Mouse (Mus musculus): ENCODE results near the gene Asap2.

Gene Asap2

DNA sequence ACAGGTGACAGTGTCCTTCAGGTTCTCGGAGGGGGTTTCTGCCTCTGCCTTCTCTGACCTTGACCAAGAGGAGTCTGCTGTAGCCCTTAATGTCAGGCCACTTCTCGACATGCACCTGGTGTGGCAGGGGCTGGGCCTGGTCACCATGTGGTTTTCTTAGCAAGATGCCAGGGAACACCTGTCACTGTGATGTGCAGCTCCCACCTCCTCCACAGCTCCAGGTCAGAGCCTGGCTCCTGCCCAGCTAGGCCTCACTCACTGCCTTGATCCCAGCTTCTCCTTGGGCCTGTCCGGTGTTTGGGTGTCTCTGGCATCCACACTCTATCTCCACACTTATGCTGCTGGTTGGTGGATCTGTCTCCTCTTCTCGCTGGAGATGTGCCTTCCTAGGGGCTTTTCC lies 142.8 kb downstream of the Asap2 start:
- no peak for DNase-seq (ENCODE audit: low spot score in 2 of 2)

GRCm38 (mm10) chr12:21133972-21134859 lies 144.0 kb downstream of the Asap2 start:
- no peak for DNase-seq (ENCODE audit: low spot score in 2 of 2)

DNA sequence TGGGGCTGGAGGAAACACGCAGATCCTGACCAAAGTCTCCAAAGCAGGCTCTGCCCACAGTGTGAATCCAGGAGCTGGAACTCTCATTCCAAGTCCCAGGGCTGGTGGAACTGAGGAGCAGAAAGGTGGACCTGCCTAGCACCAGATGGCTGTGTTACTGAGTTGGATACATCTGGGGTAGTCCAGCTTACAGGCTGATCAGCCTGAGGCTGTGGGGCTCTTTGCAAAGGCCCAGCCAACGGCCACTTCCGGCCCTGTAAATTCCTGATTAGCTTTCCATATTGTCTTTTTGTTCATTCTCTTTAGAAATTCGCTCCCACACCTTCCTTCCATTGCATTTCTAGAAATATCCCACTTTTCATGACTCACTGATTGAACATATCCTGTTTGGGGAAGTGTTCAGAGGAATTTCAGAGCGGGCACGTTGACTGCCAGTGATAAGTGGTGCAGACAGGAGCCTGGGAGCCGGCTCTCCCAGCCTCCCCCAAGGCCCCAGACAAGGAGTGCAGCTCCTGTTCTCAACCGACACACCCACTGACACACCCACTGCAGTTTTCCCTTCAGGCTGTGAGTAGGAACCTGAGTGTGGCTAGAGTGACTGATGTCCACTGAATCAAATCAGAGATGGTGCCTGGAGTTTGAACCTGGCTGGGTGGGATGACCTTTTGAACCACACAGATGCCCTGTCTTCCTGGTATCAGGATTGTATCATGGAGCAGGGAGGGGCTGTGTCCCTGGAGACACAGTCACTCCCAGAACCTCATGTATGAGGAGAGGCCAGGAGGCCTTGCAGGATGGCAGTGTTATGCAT lies 145.6 kb downstream of the Asap2 start:
- no peak for DNase-seq (ENCODE audit: low spot score in 2 of 2)

DNA sequence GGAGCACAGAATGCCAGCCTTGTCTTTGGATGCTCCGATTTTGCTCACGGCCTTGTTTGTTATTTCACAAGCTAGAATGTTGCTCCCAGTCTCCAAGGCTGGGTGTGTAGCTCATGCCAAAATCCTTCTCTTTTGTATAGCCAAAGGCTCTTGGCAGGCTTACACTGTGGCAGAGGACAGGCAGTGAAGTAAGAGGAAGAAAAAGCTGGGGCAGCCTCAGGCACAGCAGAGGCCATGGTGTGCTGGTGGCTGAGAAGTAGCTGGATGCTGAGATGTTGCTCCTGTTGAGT lies 146.1 kb downstream of the Asap2 start:
- no peak for DNase-seq (ENCODE audit: low spot score in 2 of 2)

DNA sequence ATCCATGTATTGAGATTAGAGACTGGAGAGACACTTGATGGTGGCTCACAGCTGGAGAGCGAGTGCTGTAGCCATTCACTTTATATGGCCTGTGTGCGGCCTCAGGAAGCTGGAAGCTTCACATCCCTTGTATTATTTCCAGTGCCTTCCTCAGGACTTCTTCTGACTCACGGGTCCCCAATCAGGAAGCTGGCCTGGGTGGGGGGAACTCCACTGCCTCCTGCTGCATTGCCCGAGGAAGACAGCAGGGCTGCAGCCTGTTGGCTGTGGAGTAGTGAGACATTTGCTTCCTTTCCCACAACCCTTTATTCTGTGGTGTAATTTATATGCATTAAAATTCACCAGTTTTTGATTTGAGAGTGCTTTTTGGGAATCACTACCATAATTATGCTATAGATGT lies 149.3 kb downstream of the Asap2 start:
- DNase-seq (ENCODE audit: low spot score in 2 of 2): no peak

DNA sequence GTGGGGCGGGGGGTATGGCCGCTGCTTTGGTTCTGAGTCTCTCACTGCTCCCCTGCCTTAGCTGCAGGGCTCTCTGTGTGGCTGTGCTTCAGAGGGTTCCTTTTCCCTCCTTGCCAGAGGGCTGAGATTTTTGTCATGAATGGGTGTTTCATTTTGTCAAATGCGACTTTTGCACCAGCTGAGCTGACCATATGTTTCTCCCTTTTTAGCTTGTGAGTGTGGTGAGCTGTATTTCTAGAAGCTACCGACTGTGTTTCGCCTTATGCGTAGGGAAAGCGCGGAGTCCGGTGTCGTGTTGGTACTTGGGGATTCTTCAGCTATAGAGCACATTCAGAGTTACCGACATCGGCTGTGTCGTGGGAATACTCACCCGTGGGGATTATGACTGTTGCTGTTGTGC lies 149.9 kb downstream of the Asap2 start:
- no peak for DNase-seq (ENCODE audit: low spot score in 2 of 2)

DNA sequence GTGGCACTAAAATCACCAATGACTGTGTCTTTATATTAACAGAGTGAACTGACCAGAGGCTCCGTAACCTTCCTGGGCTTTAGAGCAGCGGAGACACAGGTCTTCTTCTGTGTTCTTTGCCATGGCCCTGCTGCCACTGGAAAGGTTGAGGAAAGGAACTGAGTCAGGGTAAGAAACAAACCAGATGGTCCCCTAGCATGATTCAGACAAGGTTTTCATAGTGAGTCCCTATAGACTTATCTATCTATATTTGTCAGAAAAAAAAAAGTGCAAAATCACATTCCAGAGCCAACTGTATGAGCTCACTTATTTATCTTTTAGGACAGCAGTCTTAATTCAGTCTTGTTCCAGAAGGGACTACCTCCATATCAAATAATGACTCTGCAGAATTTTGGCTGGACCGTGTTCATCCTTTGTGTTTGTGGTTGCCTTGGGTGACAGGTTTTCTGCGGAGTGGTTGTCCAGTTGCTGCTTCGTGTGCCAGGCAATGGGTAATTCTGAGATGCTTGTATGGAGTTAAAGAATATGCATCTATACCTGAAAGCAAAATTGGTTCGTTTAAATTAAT lies 150.6 kb downstream of the Asap2 start:
- no peak for DNase-seq (ENCODE audit: low spot score in 2 of 2)

DNA sequence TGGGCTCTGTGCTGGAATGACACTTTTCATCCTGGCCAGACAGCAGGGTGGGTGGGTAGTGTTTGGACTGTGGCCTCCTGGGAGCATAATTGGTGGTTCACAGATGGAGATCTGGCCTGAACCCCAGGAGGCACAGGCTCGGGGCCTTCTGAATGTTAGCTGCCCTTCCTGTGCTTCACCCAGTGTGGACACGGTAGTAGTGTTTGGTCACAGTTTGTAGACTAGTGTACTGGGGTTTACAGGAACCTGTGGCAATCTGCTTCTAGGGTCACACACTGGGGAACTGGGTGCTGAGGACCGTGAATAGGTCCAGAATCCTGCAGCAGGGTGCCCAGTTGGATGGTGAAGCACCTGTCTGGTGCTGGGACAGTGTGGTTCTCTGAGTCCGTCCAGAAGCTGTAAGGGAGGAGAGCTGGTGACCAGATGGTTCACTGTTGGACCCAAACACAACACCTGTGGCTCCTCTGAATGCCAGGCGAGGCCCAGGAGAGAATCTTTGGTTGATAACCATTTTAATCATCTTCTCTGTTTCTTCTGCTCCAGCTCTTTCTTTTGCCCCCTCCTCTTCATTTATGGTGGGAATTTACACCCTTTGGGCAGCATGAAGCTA lies 151.5 kb downstream of the Asap2 start:
- DNase-seq (ENCODE audit: low spot score in 2 of 2): no peak

DNA sequence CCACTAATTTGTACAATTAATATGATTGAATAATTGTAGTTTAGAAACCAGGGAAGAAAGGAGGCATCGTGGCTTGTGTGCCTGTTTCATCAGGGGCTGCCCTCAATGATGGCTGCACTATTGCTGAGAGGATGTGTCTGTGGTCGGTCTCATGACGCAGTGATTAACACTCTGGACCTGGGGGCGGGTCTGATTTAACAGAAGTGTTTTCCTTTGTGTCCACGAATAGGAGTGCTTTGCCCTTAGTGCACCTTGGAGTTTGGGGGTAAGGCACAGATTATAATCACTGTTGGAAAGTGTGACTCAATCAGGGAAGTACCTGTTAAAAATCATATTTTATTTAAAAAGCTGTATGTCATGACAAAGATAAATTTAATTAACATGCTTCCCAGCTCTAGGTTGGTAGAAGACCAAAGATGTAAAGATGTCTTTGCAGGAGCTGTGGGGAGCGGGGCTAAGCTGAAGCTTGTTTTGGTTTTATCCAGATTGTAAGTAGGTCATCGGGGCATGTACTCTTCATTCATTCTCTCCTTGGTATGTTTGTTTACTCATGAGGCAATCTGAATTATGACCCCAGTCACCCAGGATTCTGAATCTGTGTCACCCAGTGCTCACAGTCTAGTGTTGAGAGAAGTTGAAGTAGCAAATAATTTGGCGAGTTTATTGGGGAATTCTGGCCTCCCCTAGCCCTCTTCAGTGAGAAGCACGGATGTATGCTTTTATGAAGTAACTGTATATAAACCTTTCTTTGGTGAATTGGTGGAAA lies 152.4 kb downstream of the Asap2 start:
- no peak for DNase-seq (ENCODE audit: low spot score in 2 of 2)

DNA sequence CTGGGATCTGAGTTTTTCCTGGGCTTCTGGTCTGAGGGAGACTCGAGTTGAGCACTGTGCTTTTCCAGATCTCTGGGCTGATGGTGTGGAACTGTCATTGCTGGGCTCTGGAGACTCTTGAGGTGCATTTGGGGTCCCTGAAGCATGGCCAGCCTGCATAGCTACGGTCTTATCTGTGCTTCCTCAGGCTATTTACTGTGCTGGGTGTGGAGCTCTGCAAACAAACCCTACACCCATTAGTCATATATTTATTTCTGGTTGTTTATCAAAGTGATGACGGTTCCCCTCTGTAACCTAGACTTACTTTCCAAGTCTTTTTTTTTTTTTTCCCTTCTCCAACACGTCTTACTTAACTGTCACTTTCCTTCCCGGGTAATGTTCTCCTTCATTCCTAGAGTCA lies 154.3 kb downstream of the Asap2 start:
- DNase-seq (ENCODE audit: low spot score in 2 of 2): no peak

DNA sequence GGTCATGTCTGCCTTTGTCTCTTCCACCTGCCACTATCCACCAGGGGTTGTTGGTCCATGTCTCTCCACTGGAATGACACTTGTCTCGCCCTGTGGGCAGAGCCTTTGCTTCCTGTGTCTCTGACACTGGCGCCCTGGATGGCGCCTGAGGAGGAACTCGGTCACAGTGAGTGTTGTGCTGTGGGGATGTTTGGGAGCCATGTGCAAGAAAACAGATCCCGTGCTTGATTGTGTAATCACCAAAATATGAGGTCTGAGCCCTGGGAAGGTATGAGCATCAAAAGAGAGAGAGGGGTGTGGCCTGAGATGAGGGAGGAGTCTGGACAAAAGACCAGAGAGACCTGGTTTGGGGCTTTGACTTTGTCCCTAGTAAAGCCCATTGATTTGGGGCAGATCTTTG lies 154.8 kb downstream of the Asap2 start:
- no peak for DNase-seq (ENCODE audit: low spot score in 2 of 2)

GRCm38 (mm10) chr12:21146826-21147225 lies 156.6 kb downstream of the Asap2 start:
- no peak for DNase-seq (ENCODE audit: low spot score in 2 of 2)

- no peak for DNase-seq (ENCODE audit: low spot score in 2 of 2)
Observed at GRCm38 (mm10) chr12:21153279-21153707, 163.0 kb downstream of the Asap2 start.

GRCm38 (mm10) chr12:21155062-21155461 lies 164.8 kb downstream of the Asap2 start:
- no peak for DNase-seq (ENCODE audit: low spot score in 2 of 2)

GRCm38 (mm10) chr12:21159304-21159703 lies 169.0 kb downstream of the Asap2 start:
- DNase-seq (ENCODE audit: low spot score in 2 of 2): no peak

GRCm38 (mm10) chr12:21160327-21160828 lies 170.1 kb downstream of the Asap2 start:
- no peak for DNase-seq (ENCODE audit: low spot score in 2 of 2)

- no peak for DNase-seq (ENCODE audit: low spot score in 2 of 2)
Observed at GRCm38 (mm10) chr12:21161841-21162240, 171.6 kb downstream of the Asap2 start.

- DNase-seq (ENCODE audit: low spot score in 2 of 2): no peak
Observed at GRCm38 (mm10) chr12:21163706-21164105, 173.4 kb downstream of the Asap2 start.

DNA sequence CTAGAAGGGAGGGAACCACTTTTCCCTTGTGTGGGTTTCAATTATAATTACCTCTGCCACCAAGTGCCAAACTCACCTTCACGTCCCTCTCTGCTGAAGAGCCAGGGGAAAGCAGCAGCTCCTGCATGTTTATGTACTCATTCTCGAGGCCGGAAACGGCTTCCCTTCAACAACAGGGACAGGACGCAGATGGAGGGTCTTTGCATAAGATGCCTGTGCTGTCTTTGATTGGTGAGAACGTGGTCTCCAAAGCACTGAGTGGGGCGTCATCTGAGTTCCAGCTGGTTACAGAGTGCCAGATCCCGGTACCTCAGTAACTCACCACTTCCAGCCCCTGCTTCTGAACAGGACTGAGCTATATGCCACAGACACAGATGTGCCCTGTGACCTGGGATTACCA lies 174.0 kb downstream of the Asap2 start:
- no peak for DNase-seq (ENCODE audit: low spot score in 2 of 2)

DNA sequence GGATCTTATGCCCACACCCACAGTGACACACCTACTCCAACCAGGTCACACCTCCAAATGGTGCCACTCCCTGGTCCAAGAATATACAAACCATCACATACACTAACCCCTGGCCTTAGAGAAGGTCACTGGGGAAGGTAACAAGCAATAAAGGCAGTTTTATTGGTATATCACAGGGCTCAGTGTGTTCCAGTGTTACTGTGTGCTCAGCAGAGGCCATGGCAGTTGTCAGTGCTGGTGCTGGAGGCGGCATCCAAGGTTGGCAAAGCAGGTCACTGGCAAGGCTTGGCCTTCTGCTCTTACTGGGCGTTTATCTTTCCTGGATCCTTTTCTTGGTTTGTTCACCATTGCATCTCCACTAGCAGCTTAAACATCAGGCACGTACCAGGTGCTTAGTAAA lies 174.9 kb downstream of the Asap2 start:
- DNase-seq (ENCODE audit: low spot score in 2 of 2): no peak

DNA sequence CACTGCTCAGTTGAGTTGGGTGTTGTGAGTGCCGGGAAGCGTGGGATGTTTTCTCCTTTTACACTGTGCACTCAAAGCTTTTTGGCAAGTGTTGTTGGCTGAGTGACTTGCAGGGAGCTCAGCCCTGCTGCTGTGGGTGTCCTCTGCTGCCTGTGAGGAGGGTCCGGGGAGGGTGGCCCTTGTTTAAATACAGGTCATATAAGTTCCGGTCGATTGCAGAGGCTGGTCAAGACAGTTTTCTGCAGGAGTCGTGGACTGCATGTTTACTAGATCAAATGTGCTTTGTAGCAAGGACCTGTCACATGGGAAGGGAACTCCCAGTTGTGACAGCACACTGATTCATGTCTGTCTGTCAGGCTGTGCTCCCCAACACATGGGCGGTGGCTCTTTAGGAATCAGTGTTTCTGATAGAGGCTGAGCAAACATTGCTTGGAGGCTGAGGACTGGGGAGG lies 175.7 kb downstream of the Asap2 start:
- no peak for DNase-seq (ENCODE audit: low spot score in 2 of 2)

All from cerebellum, postnatal 4 days (tissue).